Mouse (Mus musculus) forebrain, embryonic 14.5 days (tissue): Measurements from ENCODE around the gene Auh. TPM values are rescaled to one million over a fixed set of nuclear protein-coding genes. Genes with fewer than 3 reads are reported as not detected.

Experiments
- ATAC-seq: fragments of 200-750 bp; cut with Nextera tagmentation; 2 replicates; pipeline ENCODE4 v1.8.0; 2017; ENCODE audit warnings: mild to moderate bottlenecking, moderate library complexity
- DNase-seq: peaks from one replicate; pipeline ENCODE4 v3.0.0-alpha.2; 2015; ENCODE audit warnings: low spot score
- H3K27ac ChIP-seq: fragments of 300-500 bp; sonication (generic); 2 replicates; pipeline ENCODE4 v1.5.1; 2014; ENCODE audit warnings: low read depth, mild to moderate bottlenecking, control low read depth, low read length, moderate library complexity
- H3K27me3 ChIP-seq: fragments of 300-500 bp; sonication (generic); replicated peaks from 2 replicates; pipeline ENCODE4 v1.6.1; 2014; ENCODE audit warnings: low read length, control low read depth, mixed read lengths; ENCODE audit not compliant: control insufficient read depth, insufficient read depth
- H3K36me3 ChIP-seq: fragments of 300-500 bp; sonication (generic); 2 replicates; pipeline ENCODE4 v1.6.1; 2014; ENCODE audit warnings: low read length, control low read depth; ENCODE audit not compliant: control insufficient read depth, insufficient read depth
- H3K4me1 ChIP-seq: fragments of 300-500 bp; sonication (generic); 2 replicates; pipeline ENCODE4 v1.6.1; 2014; ENCODE audit warnings: antibody characterized with exemption, low read length, control low read depth; ENCODE audit not compliant: control insufficient read depth, insufficient read depth
- H3K4me2 ChIP-seq: fragments of 300-500 bp; sonication (generic); 2 replicates; pipeline ENCODE4 v1.6.1; 2014; ENCODE audit warnings: mild to moderate bottlenecking, control low read depth, low read length
- H3K4me3 ChIP-seq: fragments of 300-500 bp; sonication (generic); 2 replicates; pipeline ENCODE4 v1.5.1; 2014; ENCODE audit warnings: low read depth, low read length, control low read depth
- H3K9ac ChIP-seq: fragments of 300-500 bp; sonication (generic); 2 replicates; pipeline ENCODE4 v1.6.1; 2014; ENCODE audit warnings: mild to moderate bottlenecking, low read length, control low read depth, moderate library complexity
- H3K9me3 ChIP-seq: fragments of 300-500 bp; sonication (generic); replicated peaks from 2 replicates; pipeline ENCODE4 v1.6.1; 2016; ENCODE audit warnings: low read length, control low read depth, mixed read lengths; ENCODE audit not compliant: control insufficient read depth
- WGBS: fragments of 180-500 bp; shearing (Covaris S2); extraction: QIAGEN DNeasy Blood & Tissue Kit; methylation state at CpG from one replicate; pipeline ENCODE4 v1.1.7; 2014; 5-methylcytosine and 5-hydroxymethylcytosine counted together
- polyA plus RNA-seq: library from polyadenylated mRNA; unstranded; fragments of >200 nt; fragmentation: Nextera tagmentation; extraction: Ambion mirVana; gene quantifications from 2 replicates; pipeline ENCODE4 v1.2.1, GENCODE M21; 2014

The Auh gene
- polyA plus RNA-seq, 1 experiment from 2014 or later: 47.9 TPM

GRCm38 (mm10) chr13:52972626-52973025 lies 43.1 kb upstream of the Auh start:
- Histone ChIP-seq H3K9me3 (no peaks in the 10 kb centered on the region), H3K4me2 (no peak overlapping the region), H3K27me3 (peaks cover 5% of the 10 kb centered on the region; the same call in 1 of the 2 replicates), H3K4me1 (peaks cover 20% of the 10 kb centered on the region), H3K9ac (no peak overlapping the region), H3K27ac (no peak overlapping the region), H3K36me3 (peaks cover 12% of the 10 kb centered on the region), H3K4me3 (no peak overlapping the region)
- DNase-seq: no peak
- 89% methylated on average over 3 of the region's 3 CpGs for WGBS
- no peak for ATAC-seq

GRCm38 (mm10) chr13:52970876-52971275 lies 41.4 kb upstream of the Auh start:
- H3K9ac ChIP-seq: no peak overlapping the region
- 88% methylated on average over 6 of the region's 6 CpGs for WGBS
- no peak overlapping the region for H3K4me2 ChIP-seq
- no peaks in the 10 kb centered on the region for H3K9me3 ChIP-seq
- ATAC-seq (no peak), DNase-seq (no peak)
- H3K27ac ChIP-seq: no peak overlapping the region
- H3K36me3 ChIP-seq: peaks cover 27% of the 10 kb centered on the region
- H3K27me3 ChIP-seq: no peaks in the 10 kb centered on the region
- no peak overlapping the region for H3K4me3 ChIP-seq
- peaks cover 6% of the 10 kb centered on the region for H3K4me1 ChIP-seq

- Histone ChIP-seq H3K9ac (no peak overlapping the region), H3K4me3 (no peak overlapping the region), H3K27ac (no peak overlapping the region), H3K9me3 (no peaks in the 10 kb centered on the region), H3K36me3 (peaks cover 26% of the 10 kb centered on the region), H3K27me3 (no peaks in the 10 kb centered on the region), H3K4me2 (no peak overlapping the region), H3K4me1 (no peaks in the 10 kb centered on the region)
- no peak for ATAC-seq
- 89% methylated on average over 4 of the region's 4 CpGs for WGBS
- no peak for DNase-seq
Observed at GRCm38 (mm10) chr13:52962922-52963321, 33.4 kb upstream of the Auh start.

GRCm38 (mm10) chr13:52962361-52962760 lies 32.9 kb upstream of the Auh start:
- no peak overlapping the region for H3K9ac ChIP-seq
- H3K4me2 ChIP-seq: no peak overlapping the region
- ATAC-seq: no peak
- H3K4me1 ChIP-seq: no peaks in the 10 kb centered on the region
- DNase-seq: no peak
- no peaks in the 10 kb centered on the region for H3K9me3 ChIP-seq
- no peaks in the 10 kb centered on the region for H3K27me3 ChIP-seq
- H3K4me3 ChIP-seq: no peak overlapping the region
- no peak overlapping the region for H3K27ac ChIP-seq
- H3K36me3 ChIP-seq: peaks cover 20% of the 10 kb centered on the region
- 91% methylated on average over 6 of the region's 6 CpGs for WGBS

GRCm38 (mm10) chr13:52953779-52954553 lies 24.5 kb upstream of the Auh start:
- no peaks in the 10 kb centered on the region for H3K36me3 ChIP-seq
- DNase-seq: peak; percentile 22
- no peaks in the 10 kb centered on the region for H3K27me3 ChIP-seq
- H3K4me3 ChIP-seq: no peak overlapping the region
- no peak overlapping the region for H3K27ac ChIP-seq
- no peak for ATAC-seq
- H3K9ac ChIP-seq: no peak overlapping the region
- H3K4me1 ChIP-seq: no peaks in the 10 kb centered on the region
- H3K4me2 ChIP-seq: no peak overlapping the region
- H3K9me3 ChIP-seq: no peaks in the 10 kb centered on the region
- 46% methylated on average over 6 of the region's 6 CpGs for WGBS

GRCm38 (mm10) chr13:52949211-52949610 lies 19.7 kb upstream of the Auh start:
- DNase-seq (no peak), ATAC-seq (no peak)
- Histone ChIP-seq H3K4me3 (no peak overlapping the region), H3K27me3 (no peaks in the 10 kb centered on the region), H3K4me1 (peaks cover 3% of the 10 kb centered on the region; the same call in 1 of the 2 replicates), H3K27ac (no peak overlapping the region), H3K4me2 (no peak overlapping the region), H3K9me3 (no peaks in the 10 kb centered on the region), H3K9ac (no peak overlapping the region), H3K36me3 (no peaks in the 10 kb centered on the region)
- WGBS: 93% methylated on average over 3 of the region's 3 CpGs

- no peak overlapping the region for H3K27ac ChIP-seq
- no peaks in the 10 kb centered on the region for H3K27me3 ChIP-seq
- no peak overlapping the region for H3K4me3 ChIP-seq
- H3K36me3 ChIP-seq: no peaks in the 10 kb centered on the region
- no peak for DNase-seq
- H3K4me2 ChIP-seq: no peak overlapping the region
- no peak overlapping the region for H3K9ac ChIP-seq
- ATAC-seq: no peak
- H3K9me3 ChIP-seq: no peaks in the 10 kb centered on the region
- H3K4me1 ChIP-seq: peaks cover 3% of the 10 kb centered on the region; the same call in 1 of the 2 replicates
- 90% methylated on average over 4 of the region's 4 CpGs for WGBS
Observed at GRCm38 (mm10) chr13:52947545-52947944, 18.1 kb upstream of the Auh start.

- no peak overlapping the region for H3K27ac ChIP-seq
- no peaks in the 10 kb centered on the region for H3K27me3 ChIP-seq
- peaks cover 3% of the 10 kb centered on the region; the same call in 1 of the 2 replicates for H3K4me1 ChIP-seq
- no peaks in the 10 kb centered on the region for H3K9me3 ChIP-seq
- no peak overlapping the region for H3K4me3 ChIP-seq
- ATAC-seq (no peak), DNase-seq (peak; percentile 69)
- H3K36me3 ChIP-seq: no peaks in the 10 kb centered on the region
- H3K4me2 ChIP-seq: no peak overlapping the region
- 50% methylated on average over 9 of the region's 9 CpGs for WGBS
- no peak overlapping the region for H3K9ac ChIP-seq
Observed at GRCm38 (mm10) chr13:52945769-52946168, 16.3 kb upstream of the Auh start.

- H3K36me3 ChIP-seq: no peaks in the 10 kb centered on the region
- WGBS: 57% methylated on average over 4 of the region's 4 CpGs
- no peaks in the 10 kb centered on the region for H3K27me3 ChIP-seq
- no peak overlapping the region for H3K27ac ChIP-seq
- no peak overlapping the region for H3K9ac ChIP-seq
- no peak for DNase-seq
- no peak overlapping the region for H3K4me3 ChIP-seq
- no peaks in the 10 kb centered on the region for H3K9me3 ChIP-seq
- H3K4me1 ChIP-seq: peaks cover 3% of the 10 kb centered on the region; the same call in 1 of the 2 replicates
- no peak for ATAC-seq
- no peak overlapping the region for H3K4me2 ChIP-seq
Observed at GRCm38 (mm10) chr13:52944116-52944515, 14.6 kb upstream of the Auh start.
